Mouse (Mus musculus) limb, embryonic 11.5 days (tissue): ENCODE measurements at regions not wholly inside any gene's neighbourhood (a gene's known extent, or its start where the extent isn't known, plus 50 kb on each side); places are given as distances from the start of the nearest gene placed in this dataset.

Source experiments
- ATAC-seq: fragments of 200-750 bp; cut with Nextera tagmentation; 2 replicates; pipeline ENCODE4 v1.8.0; 2017; ENCODE audit warnings: low read depth; ENCODE audit not compliant: insufficient number of reproducible peaks, low FRiP score, low TSS enrichment
- DNase-seq: peaks from one replicate; pipeline ENCODE4 v3.0.0-alpha.2; 2015; ENCODE audit warnings: low spot score
- H3K27ac ChIP-seq: fragments of 300-500 bp; sonication (generic); replicated peaks from 2 replicates; pipeline ENCODE4 v1.5.1; 2014; ENCODE audit warnings: low read depth, mild to moderate bottlenecking, low read length
- H3K27me3 ChIP-seq: fragments of 300-500 bp; sonication (generic); 2 replicates; pipeline ENCODE4 v1.6.1; 2014; ENCODE audit warnings: mild to moderate bottlenecking, low read length, mixed read lengths; ENCODE audit not compliant: control insufficient read depth, insufficient read depth
- H3K36me3 ChIP-seq: fragments of 300-500 bp; sonication (generic); 2 replicates; pipeline ENCODE4 v1.6.1; 2014; ENCODE audit warnings: mild to moderate bottlenecking, low read length, moderate library complexity, mixed read lengths; ENCODE audit not compliant: control insufficient read depth, insufficient read depth
- H3K4me1 ChIP-seq: fragments of 300-500 bp; sonication (generic); 2 replicates; pipeline ENCODE4 v1.6.1; 2014; ENCODE audit warnings: low read length, mixed read lengths; ENCODE audit not compliant: control insufficient read depth, insufficient read depth
- H3K4me2 ChIP-seq: fragments of 300-500 bp; sonication (generic); 2 replicates; pipeline ENCODE4 v1.6.1; 2014; ENCODE audit warnings: low read depth, mild to moderate bottlenecking, moderate library complexity; ENCODE audit not compliant: severe bottlenecking
- H3K4me3 ChIP-seq: fragments of 300-500 bp; sonication (generic); 2 replicates; pipeline ENCODE4 v1.5.1; 2014; ENCODE audit warnings: low read depth, low read length
- H3K9ac ChIP-seq: fragments of 300-500 bp; sonication (generic); 2 replicates; pipeline ENCODE4 v1.6.1; 2014; ENCODE audit warnings: mild to moderate bottlenecking, low read length
- H3K9me3 ChIP-seq: fragments of 300-500 bp; sonication (generic); 2 replicates; pipeline ENCODE4 v1.6.1; 2016; ENCODE audit warnings: low read length; ENCODE audit not compliant: control insufficient read depth
- WGBS: fragments of 180-500 bp; shearing (Covaris S2); extraction: QIAGEN DNeasy Blood & Tissue Kit; methylation state at CpG from one replicate; pipeline ENCODE4 v1.1.7; 2014; 5-methylcytosine and 5-hydroxymethylcytosine counted together

DNA sequence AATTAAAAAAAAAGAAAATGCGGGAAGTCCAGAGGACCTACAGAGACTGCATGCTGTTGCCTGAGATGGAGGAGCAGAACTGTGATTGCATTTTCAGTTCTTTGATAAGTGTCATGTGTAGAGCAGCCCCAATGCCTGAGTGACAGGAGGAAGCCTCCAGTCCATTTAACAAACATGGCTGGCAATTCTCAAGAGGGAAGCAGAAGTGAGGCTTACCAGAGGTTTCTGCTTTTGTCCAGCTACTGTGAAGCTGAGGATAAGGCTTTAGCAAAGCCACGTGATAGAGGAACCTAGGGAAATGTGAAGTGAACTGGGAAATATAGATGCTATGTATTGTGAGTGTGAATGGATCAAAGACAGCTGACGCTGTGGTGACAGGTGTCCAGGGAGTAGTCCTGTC is 56.6 kb downstream of the Sucnr1 start:
- Histone ChIP-seq H3K9ac (no peak overlapping the region), H3K4me3 (no peak overlapping the region), H3K4me1 (no peaks in the 10 kb centered on the region), H3K4me2 (no peak overlapping the region), H3K9me3 (no peaks in the 10 kb centered on the region), H3K36me3 (no peaks in the 10 kb centered on the region), H3K27ac (no peak overlapping the region), H3K27me3 (no peaks in the 10 kb centered on the region)
- WGBS = 82% methylated on average over 3 of the region's 3 CpGs
- DNase-seq = no peak
- ATAC-seq = no peak

DNA sequence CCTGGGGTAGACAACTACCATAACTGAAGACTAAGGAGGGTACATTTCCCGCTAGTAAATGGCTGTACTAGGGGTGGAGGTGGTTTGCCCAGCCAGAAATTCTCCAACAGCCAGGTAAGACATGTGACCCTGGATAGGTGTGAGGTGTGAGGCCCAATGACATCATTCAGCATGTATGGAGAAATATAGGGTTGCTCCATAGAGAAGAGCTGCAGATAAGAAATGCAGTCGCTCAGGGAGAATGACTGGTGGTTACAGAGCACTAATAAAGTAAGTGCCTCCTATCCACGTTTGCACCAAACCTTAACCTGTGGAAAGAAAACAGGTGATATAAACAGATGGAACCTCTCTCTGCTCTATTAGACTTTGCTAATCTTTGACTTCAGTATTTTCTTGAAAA is 78.2 kb downstream of the Sucnr1 start:
- Histone ChIP-seq H3K4me2 (no peak overlapping the region), H3K4me1 (no peaks in the 10 kb centered on the region), H3K4me3 (no peak overlapping the region), H3K36me3 (no peaks in the 10 kb centered on the region), H3K9me3 (no peaks in the 10 kb centered on the region), H3K27me3 (no peaks in the 10 kb centered on the region), H3K27ac (no peak overlapping the region), H3K9ac (no peak overlapping the region)
- 82% methylated on average over 3 of the region's 3 CpGs for WGBS
- ATAC-seq = no peak
- DNase-seq = no peak

DNA sequence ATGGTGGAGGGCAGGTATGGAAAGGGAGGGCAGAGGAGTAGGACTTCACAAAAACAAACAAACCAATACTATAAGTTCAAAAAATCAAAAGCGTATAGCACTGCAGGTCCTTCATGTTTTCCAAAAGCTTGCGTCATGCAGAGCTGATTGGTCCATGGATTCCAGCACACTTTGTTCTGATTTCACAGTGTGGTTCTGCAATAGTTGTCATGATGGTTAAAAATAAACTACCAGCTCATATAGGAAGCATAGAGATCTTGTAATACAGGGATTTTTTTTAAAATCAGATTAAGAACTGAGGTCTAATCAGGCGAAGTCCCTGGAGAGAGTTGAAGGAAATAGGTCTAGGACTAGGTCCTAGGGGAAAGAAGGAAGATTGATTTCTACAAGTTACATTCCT is 86.0 kb downstream of the Sucnr1 start:
- 91% methylated on average over 3 of the region's 3 CpGs for WGBS
- Histone ChIP-seq H3K27ac (no peak overlapping the region), H3K9me3 (no peaks in the 10 kb centered on the region), H3K4me2 (no peak overlapping the region), H3K4me3 (no peak overlapping the region), H3K27me3 (no peaks in the 10 kb centered on the region), H3K9ac (no peak overlapping the region), H3K4me1 (no peaks in the 10 kb centered on the region), H3K36me3 (no peaks in the 10 kb centered on the region)
- DNase-seq (no peak), ATAC-seq (no peak)

DNA sequence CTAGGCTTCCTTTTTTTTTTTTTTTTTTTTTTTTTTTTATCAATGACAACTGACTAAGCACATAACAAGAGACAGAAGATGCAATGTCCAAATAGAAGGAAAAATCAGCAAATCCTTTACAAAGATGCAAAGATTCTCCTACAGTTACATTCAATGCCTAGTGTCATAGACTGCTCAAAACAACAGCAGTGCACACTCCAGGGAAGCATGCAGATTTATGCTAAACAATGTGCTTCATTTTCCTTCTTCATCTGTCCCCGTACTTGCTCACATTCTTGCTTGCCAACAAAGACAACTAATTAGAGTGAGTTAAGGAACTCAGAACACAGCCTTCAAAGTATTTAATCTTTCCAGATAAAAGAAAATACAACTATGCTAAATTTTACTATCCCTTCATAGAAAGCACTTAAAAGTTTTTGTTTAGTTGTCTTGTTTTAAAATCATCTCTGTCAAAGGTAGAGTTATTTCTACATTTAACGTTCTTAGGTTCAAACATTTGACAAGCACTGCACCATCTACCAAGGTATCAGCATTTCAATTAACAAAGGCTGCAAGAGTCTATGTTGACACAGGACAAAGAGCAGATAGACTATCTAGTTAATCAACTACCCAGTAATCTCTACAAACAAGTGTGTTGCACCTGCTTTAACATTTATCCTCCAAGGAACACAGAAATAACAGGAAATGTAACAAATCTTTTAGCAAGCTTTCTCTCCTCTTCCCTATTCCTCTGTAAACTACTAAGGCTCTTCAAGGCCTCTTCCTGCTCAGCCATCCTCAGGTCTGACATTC is 86.7 kb downstream of the Sucnr1 start:
- Histone ChIP-seq H3K27me3 (no peaks in the 10 kb centered on the region), H3K4me2 (no peak overlapping the region), H3K4me1 (no peaks in the 10 kb centered on the region), H3K9ac (no peak overlapping the region), H3K4me3 (no peak overlapping the region), H3K9me3 (no peaks in the 10 kb centered on the region), H3K36me3 (no peaks in the 10 kb centered on the region), H3K27ac (no peak overlapping the region)
- no peak for DNase-seq
- ATAC-seq = no peak
- WGBS = 71% methylated on average over 2 of the region's 2 CpGs

DNA sequence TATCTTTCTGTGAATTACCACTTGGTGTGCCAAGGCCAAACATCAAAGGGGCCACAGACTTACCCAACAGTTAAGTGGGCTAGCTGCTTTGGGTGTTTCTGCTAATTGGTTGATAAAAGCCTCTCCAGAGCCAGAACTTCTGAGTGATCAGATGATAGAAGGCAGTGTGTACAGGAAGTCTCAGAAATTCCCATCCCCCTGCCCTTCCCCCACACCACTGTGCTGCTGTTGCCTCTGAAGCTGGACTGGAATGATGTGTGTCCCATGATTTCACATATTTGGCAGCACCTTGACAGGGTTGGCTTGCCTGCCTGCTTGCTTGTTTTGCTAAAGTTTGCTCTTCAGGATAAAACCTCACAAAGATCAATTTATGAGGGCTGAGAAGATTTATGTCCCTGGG is 87.9 kb downstream of the Sucnr1 start:
- Histone ChIP-seq H3K4me1 (no peaks in the 10 kb centered on the region), H3K27me3 (no peaks in the 10 kb centered on the region), H3K9ac (no peak overlapping the region), H3K9me3 (no peaks in the 10 kb centered on the region), H3K4me2 (no peak overlapping the region), H3K4me3 (no peak overlapping the region), H3K36me3 (no peaks in the 10 kb centered on the region), H3K27ac (no peak overlapping the region)
- no peak for DNase-seq
- ATAC-seq = no peak

DNA sequence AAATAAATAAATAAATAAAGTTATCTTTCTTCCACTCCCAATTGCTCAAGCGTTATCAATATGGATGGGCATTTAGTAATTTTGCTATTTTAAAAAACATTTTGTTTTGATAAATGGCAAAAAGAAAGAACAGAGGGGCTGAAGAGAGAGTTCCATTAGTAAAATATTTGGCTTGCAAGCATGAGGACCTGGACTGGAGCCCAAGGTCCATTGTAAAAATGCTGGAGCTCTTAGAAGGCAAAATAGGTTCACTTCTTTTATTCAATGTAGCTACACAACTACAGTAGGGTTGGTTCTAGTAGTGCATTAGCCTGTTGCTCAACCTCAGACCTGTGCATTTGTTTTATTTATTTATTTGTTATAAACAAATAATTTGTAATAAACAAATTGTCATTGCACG is 102.8 kb downstream of the Sucnr1 start:
- Histone ChIP-seq H3K9me3 (no peaks in the 10 kb centered on the region), H3K9ac (no peak overlapping the region), H3K4me3 (no peak overlapping the region), H3K27me3 (no peaks in the 10 kb centered on the region), H3K4me1 (no peaks in the 10 kb centered on the region), H3K36me3 (no peaks in the 10 kb centered on the region), H3K4me2 (no peak overlapping the region), H3K27ac (no peak overlapping the region)
- DNase-seq = no peak
- 85% methylated on average over 2 of the region's 2 CpGs for WGBS
- ATAC-seq = no peak

DNA sequence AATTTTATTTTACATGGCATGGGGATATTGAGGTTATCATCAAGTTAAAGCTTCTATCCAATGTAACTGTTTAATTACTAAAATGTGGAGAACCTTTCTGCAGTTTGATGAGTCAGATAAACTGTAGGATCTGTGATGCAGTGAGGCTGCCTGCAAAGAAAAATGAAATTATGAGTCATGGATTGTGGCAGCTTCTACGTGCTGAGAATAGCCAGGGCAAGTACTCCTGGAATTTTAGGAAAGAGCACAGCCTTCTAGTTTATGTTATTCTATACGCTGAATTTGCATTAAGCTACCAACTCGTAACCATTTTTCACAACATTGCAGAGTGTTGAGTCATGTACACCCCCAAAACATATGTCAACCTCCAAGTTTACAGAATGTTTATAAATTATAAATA is 114.4 kb downstream of the Sucnr1 start:
- H3K4me3 ChIP-seq = no peak overlapping the region
- ATAC-seq (no peak), DNase-seq (no peak)
- H3K9ac ChIP-seq = no peak overlapping the region
- no peak overlapping the region for H3K4me2 ChIP-seq
- WGBS = 89% methylated on average over 3 of the region's 3 CpGs
- H3K36me3 ChIP-seq = no peaks in the 10 kb centered on the region
- H3K27me3 ChIP-seq = no peaks in the 10 kb centered on the region
- H3K27ac ChIP-seq = no peak overlapping the region
- H3K4me1 ChIP-seq = no peaks in the 10 kb centered on the region
- H3K9me3 ChIP-seq = no peaks in the 10 kb centered on the region

DNA sequence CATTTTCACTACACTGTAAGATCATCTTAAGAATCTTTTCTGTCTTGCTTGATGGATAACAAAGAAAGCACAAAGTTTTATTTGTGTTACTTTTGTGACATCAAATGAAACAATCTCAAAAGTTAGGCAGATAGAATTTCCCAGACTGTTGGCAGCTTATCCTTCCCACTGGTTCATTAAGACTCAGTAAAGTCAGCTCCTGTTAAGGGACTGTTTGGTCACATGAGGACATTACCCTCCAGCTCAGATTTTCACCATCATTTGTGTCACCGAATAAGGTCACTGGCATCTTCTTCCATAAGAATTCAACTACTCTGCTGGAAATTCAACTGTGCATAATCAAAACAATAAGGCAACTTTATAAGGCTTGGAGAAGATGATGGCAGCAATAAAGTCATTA is 126.3 kb downstream of the Sucnr1 start:
- ATAC-seq (no peak), DNase-seq (no peak)
- H3K4me3 ChIP-seq = no peak overlapping the region
- WGBS = 85% methylated on average over 1 of the region's 1 CpGs
- no peaks in the 10 kb centered on the region for H3K27me3 ChIP-seq
- no peaks in the 10 kb centered on the region for H3K4me1 ChIP-seq
- no peak overlapping the region for H3K9ac ChIP-seq
- no peaks in the 10 kb centered on the region for H3K36me3 ChIP-seq
- no peak overlapping the region for H3K27ac ChIP-seq
- no peaks in the 10 kb centered on the region for H3K9me3 ChIP-seq
- H3K4me2 ChIP-seq = no peak overlapping the region

DNA sequence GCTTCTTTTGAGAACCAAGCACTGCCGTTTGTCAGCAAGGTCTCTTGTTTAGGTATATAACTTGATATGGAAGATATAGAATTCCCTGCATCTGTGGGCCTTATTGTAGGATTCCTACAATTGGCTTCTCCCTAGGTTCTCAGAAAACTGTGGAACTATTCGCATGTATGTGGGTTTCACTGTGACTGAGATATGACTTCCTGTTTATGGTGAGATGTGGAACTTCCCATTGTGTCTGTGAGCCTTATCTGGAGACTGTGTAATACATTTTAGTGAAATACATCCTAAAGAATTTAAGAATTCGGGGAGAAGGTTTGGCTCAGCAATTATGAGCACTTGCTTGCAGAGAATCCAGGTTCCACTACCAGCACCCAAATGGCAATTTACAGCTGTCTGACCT is 137.3 kb downstream of the Sucnr1 start:
- 76% methylated on average over 3 of the region's 3 CpGs for WGBS
- Histone ChIP-seq H3K4me3 (no peak overlapping the region), H3K27me3 (no peaks in the 10 kb centered on the region), H3K9ac (no peak overlapping the region), H3K36me3 (no peaks in the 10 kb centered on the region), H3K27ac (no peak overlapping the region), H3K4me2 (no peak overlapping the region), H3K9me3 (no peaks in the 10 kb centered on the region), H3K4me1 (no peaks in the 10 kb centered on the region)
- DNase-seq = no peak
- no peak for ATAC-seq
